ENCODE assay signal across 12 mouse cellular contexts in the genomic region with DNA sequence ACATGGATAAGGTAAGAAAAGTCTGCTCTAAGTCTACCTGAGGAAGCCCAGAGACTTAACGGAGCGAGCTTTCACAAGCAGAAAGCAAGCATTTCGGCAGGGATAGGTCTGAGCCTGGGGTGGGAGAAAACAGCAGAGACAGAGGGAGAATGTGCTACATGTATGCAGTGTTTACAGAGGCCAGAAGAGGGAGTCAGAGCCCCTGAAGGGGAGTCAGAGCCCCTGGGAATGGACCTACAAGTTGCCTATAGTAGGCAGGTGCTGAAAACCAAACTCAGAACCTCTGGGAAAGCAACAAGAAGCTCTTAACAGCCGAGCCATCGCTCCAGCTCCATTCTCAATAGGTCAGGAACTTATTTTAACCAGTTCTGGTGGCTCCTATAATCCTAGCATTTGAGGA. TPM values are rescaled to one million over a fixed set of nuclear protein-coding genes. Genes with fewer than 3 reads are reported as not detected.
DNase-seq lines count a peak whose midpoint lies in the region; ATAC-seq lines count a peak whose summit lies in the region.
"Had no signal": no experiment of that assay in that cellular context is flagged by ENCODE, and none has a peak within 500 bp of the region (broad histone marks: within the 10 kb centered on the region; RNA-seq: fewer than 3 reads in every experiment).

No protein-coding gene starts in this region.

- no peaks in the 10 kb centered on the region for H3K9me3 ChIP-seq in forebrain, embryonic 12.5 days
- H3K9me3 ChIP-seq in forebrain, embryonic 16.5 days (ENCODE audit: control insufficient read depth, low read length) = no peaks in the 10 kb centered on the region
- no peaks in the 10 kb centered on the region for H3K9me3 ChIP-seq in liver, embryonic 12.5 days (replicated peaks)
- no peaks in the 10 kb centered on the region for H3K9me3 ChIP-seq in intestine, embryonic 15.5 days

- H3K36me3 ChIP-seq in forebrain, embryonic 12.5 days (replicated peaks) = peaks cover 40% of the 10 kb centered on the region
- peaks cover 18% of the 10 kb centered on the region for H3K36me3 ChIP-seq in forebrain, embryonic 16.5 days (ENCODE audit: control insufficient read depth, insufficient read depth)
- peaks cover 50% of the 10 kb centered on the region for H3K36me3 ChIP-seq in liver, embryonic 12.5 days
- H3K36me3 ChIP-seq in intestine, embryonic 15.5 days = peaks cover 18% of the 10 kb centered on the region

- no peak overlapping the region for H3K27ac ChIP-seq in forebrain, embryonic 12.5 days
- H3K27ac ChIP-seq in forebrain, embryonic 16.5 days (ENCODE audit: low read length) = no peak overlapping the region
- H3K27ac ChIP-seq in liver, embryonic 12.5 days = no peak overlapping the region
- no peak overlapping the region for H3K27ac ChIP-seq in intestine, embryonic 15.5 days

- no peak for ATAC-seq in forebrain, embryonic 12.5 days (ENCODE audit: low FRiP score)
- no peak for ATAC-seq in forebrain, embryonic 16.5 days
- no peak for ATAC-seq in liver, embryonic 12.5 days
- no peak for ATAC-seq in erythroid progenitor cell, adult 5-6 weeks (replicated peaks; ENCODE audit: low FRiP score, poor library complexity, severe bottlenecking)
- ATAC-seq in intestine, embryonic 15.5 days = no peak

- H3K4me1 ChIP-seq in forebrain, embryonic 12.5 days = peaks cover 22% of the 10 kb centered on the region
- H3K4me1 ChIP-seq in forebrain, embryonic 16.5 days (replicated peaks; ENCODE audit: control insufficient read depth, insufficient read depth, low read length) = peaks cover 18% of the 10 kb centered on the region
- H3K4me1 ChIP-seq in liver, embryonic 12.5 days = peaks cover 37% of the 10 kb centered on the region
- 0 out of 2 replicates have a peak, but pooled peaks cover 4% of the 10 kb centered on the region for H3K4me1 ChIP-seq in intestine, embryonic 15.5 days (replicated peaks)

- 0 out of 2 replicates have a peak overlapping the region, but pooled peaks have one; percentile 5 for H3K4me3 ChIP-seq in forebrain, embryonic 12.5 days (replicated peaks)
- H3K4me3 ChIP-seq in forebrain, embryonic 16.5 days (replicated peaks; ENCODE audit: low read length) = no peak overlapping the region
- H3K4me3 ChIP-seq in liver, embryonic 12.5 days = peak overlapping the region; percentile 93
- H3K4me3 ChIP-seq in intestine, embryonic 15.5 days (replicated peaks) = no peak overlapping the region

- H3K27me3 ChIP-seq in forebrain, embryonic 12.5 days = 0 out of 2 replicates have a peak, but pooled peaks cover 4% of the 10 kb centered on the region
- no peaks in the 10 kb centered on the region for H3K27me3 ChIP-seq in forebrain, embryonic 16.5 days (replicated peaks; ENCODE audit: control insufficient read depth, insufficient read depth, low read length)
- H3K27me3 ChIP-seq in liver, embryonic 12.5 days (replicated peaks) = no peaks in the 10 kb centered on the region
- H3K27me3 ChIP-seq in intestine, embryonic 15.5 days (replicated peaks) = no peaks in the 10 kb centered on the region

- no peak overlapping the region for H3K9ac ChIP-seq in forebrain, embryonic 12.5 days
- no peak overlapping the region for H3K9ac ChIP-seq in forebrain, embryonic 16.5 days (replicated peaks; ENCODE audit: low read depth, low read length)
- H3K9ac ChIP-seq in liver, embryonic 12.5 days = 0 out of 2 replicates have a peak overlapping the region, but pooled peaks have one; percentile 25
- no peak overlapping the region for H3K9ac ChIP-seq in intestine, embryonic 15.5 days

- DNase-seq in thymus, postnatal 14 days = peak; percentile 11
- no peak for DNase-seq in thymus, postnatal 4 days
- no peak for DNase-seq in cerebellum, adult 9-10 months
- DNase-seq: cerebellum, adult 9-11 months; gastrocnemius, postnatal 14 days; lung, adult 2 months had no signal

- H3K4me2 ChIP-seq in forebrain, embryonic 12.5 days = no peak overlapping the region
- no peak overlapping the region for H3K4me2 ChIP-seq in forebrain, embryonic 16.5 days (ENCODE audit: low read length)
- peak overlapping the region; percentile 74 for H3K4me2 ChIP-seq in liver, embryonic 12.5 days
- no peak overlapping the region for H3K4me2 ChIP-seq in intestine, embryonic 15.5 days (replicated peaks)

- 81% methylated on average over 5 of the region's 5 CpGs for WGBS in forebrain, embryonic 12.5 days
- 80% methylated on average over 5 of the region's 5 CpGs for WGBS in forebrain, embryonic 16.5 days
- WGBS in liver, embryonic 12.5 days (ENCODE audit: insufficient replicate concordance) = 72% methylated on average over 5 of the region's 5 CpGs
- 87% methylated on average over 5 of the region's 5 CpGs for WGBS in intestine, embryonic 15.5 days

RNA-seq across cellular contexts. Expression of a gene that starts 1.5 kb away (rescaled TPM):
- polyA plus RNA-seq in forebrain, embryonic 12.5 days (2016; fragmentation: Nextera tagmentation; extraction: Ambion mirVana) = 65.9 and 67.6 TPM in 2 replicates
- 60.8 and 66.9 TPM in 2 replicates for polyA plus RNA-seq in forebrain, embryonic 16.5 days (2015; fragmentation: Nextera tagmentation; extraction: Ambion mirVana)
- 60.0 and 62.4 TPM in 2 replicates for polyA plus RNA-seq in liver, embryonic 12.5 days (2016; fragmentation: Nextera tagmentation; extraction: Ambion mirVana)
- total RNA-seq in erythroid progenitor cell, adult 5-6 weeks (2015; ENCODE audit: low replicate concordance) = 9.4 and 26.4 TPM in 2 replicates
- 6.0 and 14.2 TPM in 2 replicates for total RNA-seq in erythroid progenitor cell, adult 5-6 weeks (2017; ENCODE audit: low replicate concordance)
- polyA plus RNA-seq in intestine, embryonic 15.5 days (2015; fragmentation: Nextera tagmentation; extraction: Ambion mirVana) = 51.6 and 57.1 TPM in 2 replicates

RNA-seq across cellular contexts. Expression of a gene that starts 34.6 kb away (rescaled TPM):
- polyA plus RNA-seq in forebrain, embryonic 12.5 days (2016; fragmentation: Nextera tagmentation; extraction: Ambion mirVana) = 2.9 and 3.5 TPM in 2 replicates
- polyA plus RNA-seq in forebrain, embryonic 16.5 days (2015; fragmentation: Nextera tagmentation; extraction: Ambion mirVana) = 2.7 and 3.7 TPM in 2 replicates
- 2.6 and 3.2 TPM in 2 replicates for polyA plus RNA-seq in liver, embryonic 12.5 days (2016; fragmentation: Nextera tagmentation; extraction: Ambion mirVana)
- total RNA-seq in erythroid progenitor cell, adult 5-6 weeks (2015; ENCODE audit: low replicate concordance) = 1.7 and 4.7 TPM in 2 replicates
- 5.0 and 6.9 TPM in 2 replicates for total RNA-seq in erythroid progenitor cell, adult 5-6 weeks (2017; ENCODE audit: low replicate concordance)
- polyA plus RNA-seq in intestine, embryonic 15.5 days (2015; fragmentation: Nextera tagmentation; extraction: Ambion mirVana) = 2.8 and 3.4 TPM in 2 replicates

RNA-seq across cellular contexts. Expression of a gene that starts 34.7 kb away (rescaled TPM):
- 8.3 and 9.7 TPM in 2 replicates for polyA plus RNA-seq in forebrain, embryonic 12.5 days (2016; fragmentation: Nextera tagmentation; extraction: Ambion mirVana)
- 5.1 and 6.5 TPM in 2 replicates for polyA plus RNA-seq in forebrain, embryonic 16.5 days (2015; fragmentation: Nextera tagmentation; extraction: Ambion mirVana)
- 7.6 TPM in 2 replicates for polyA plus RNA-seq in liver, embryonic 12.5 days (2016; fragmentation: Nextera tagmentation; extraction: Ambion mirVana)
- 6.1 and 15.5 TPM in 2 replicates for total RNA-seq in erythroid progenitor cell, adult 5-6 weeks (2015; ENCODE audit: low replicate concordance)
- total RNA-seq in erythroid progenitor cell, adult 5-6 weeks (2017; ENCODE audit: low replicate concordance) = 6.5 and 10.5 TPM in 2 replicates
- polyA plus RNA-seq in intestine, embryonic 15.5 days (2015; fragmentation: Nextera tagmentation; extraction: Ambion mirVana) = 7.6 and 7.8 TPM in 2 replicates

RNA-seq across cellular contexts. Expression of a gene that starts 42.9 kb away (rescaled TPM):
- 1.4 and 1.6 TPM in 2 replicates for polyA plus RNA-seq in forebrain, embryonic 12.5 days (2016; fragmentation: Nextera tagmentation; extraction: Ambion mirVana)
- polyA plus RNA-seq in forebrain, embryonic 16.5 days (2015; fragmentation: Nextera tagmentation; extraction: Ambion mirVana) = 2.5 and 2.6 TPM in 2 replicates
- 2.7 and 3.1 TPM in 2 replicates for polyA plus RNA-seq in liver, embryonic 12.5 days (2016; fragmentation: Nextera tagmentation; extraction: Ambion mirVana)
- not detected in 2 replicates for total RNA-seq in erythroid progenitor cell, adult 5-6 weeks (2015; ENCODE audit: low replicate concordance)
- total RNA-seq in erythroid progenitor cell, adult 5-6 weeks (2017; ENCODE audit: low replicate concordance) = not detected in 2 replicates
- 0.21 and 0.45 TPM in 2 replicates for polyA plus RNA-seq in intestine, embryonic 15.5 days (2015; fragmentation: Nextera tagmentation; extraction: Ambion mirVana)
- total RNA-seq: neutrophil, adult 5-6 weeks had no signal

RNA-seq across cellular contexts. Expression of a gene that starts 44.1 kb away (rescaled TPM):
- 64.9 and 71.6 TPM in 2 replicates for polyA plus RNA-seq in forebrain, embryonic 12.5 days (2016; fragmentation: Nextera tagmentation; extraction: Ambion mirVana)
- 71.4 and 73.3 TPM in 2 replicates for polyA plus RNA-seq in forebrain, embryonic 16.5 days (2015; fragmentation: Nextera tagmentation; extraction: Ambion mirVana)
- 75.5 and 76.8 TPM in 2 replicates for polyA plus RNA-seq in liver, embryonic 12.5 days (2016; fragmentation: Nextera tagmentation; extraction: Ambion mirVana)
- total RNA-seq in erythroid progenitor cell, adult 5-6 weeks (2015; ENCODE audit: low replicate concordance) = 268 and 506 TPM in 2 replicates
- total RNA-seq in erythroid progenitor cell, adult 5-6 weeks (2017; ENCODE audit: low replicate concordance) = 686 and 829 TPM in 2 replicates
- polyA plus RNA-seq in intestine, embryonic 15.5 days (2015; fragmentation: Nextera tagmentation; extraction: Ambion mirVana) = 78.7 and 83.1 TPM in 2 replicates

Comparison
In these comparisons a context has a peak if more than half of its experiments do, and no peak if none do; other contexts are left out.
1. H3K4me3 ChIP-seq: peak in forebrain, embryonic 12.5 days (single experiment) and liver, embryonic 12.5 days (single experiment); none in forebrain, embryonic 16.5 days (single experiment) and intestine, embryonic 15.5 days (single experiment).